Mouse (Mus musculus) ovary, adult 18-20 months (tissue): ENCODE data around the gene Rapgef5.

ENCODE experiments used
- DNase-seq: peaks from one replicate; pipeline ENCODE4 v3.0.0; 2022; ENCODE audit warnings: low spot score, mixed read lengths

Rapgef5 gene

DNA sequence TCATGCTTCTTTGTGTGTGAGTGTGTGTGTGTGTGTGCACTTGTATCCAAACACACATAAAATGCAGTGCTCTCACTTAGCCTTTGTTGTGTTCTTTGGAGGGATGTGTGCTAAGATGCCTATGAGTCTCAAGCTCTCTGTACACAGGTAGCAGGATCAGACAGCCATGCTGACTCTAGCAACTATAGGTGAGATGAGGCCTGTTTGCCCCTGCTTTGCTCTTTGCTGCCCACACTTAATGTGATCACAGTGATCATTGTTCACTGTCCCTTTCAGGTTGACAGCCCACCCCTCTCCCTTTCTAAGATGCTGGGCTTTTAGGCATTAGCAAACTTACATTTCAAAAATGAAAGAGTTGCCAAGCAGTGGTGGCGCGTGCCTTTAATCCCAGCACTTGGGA is 158.2 kb downstream of the Rapgef5 start:
- no peak for DNase-seq

DNA sequence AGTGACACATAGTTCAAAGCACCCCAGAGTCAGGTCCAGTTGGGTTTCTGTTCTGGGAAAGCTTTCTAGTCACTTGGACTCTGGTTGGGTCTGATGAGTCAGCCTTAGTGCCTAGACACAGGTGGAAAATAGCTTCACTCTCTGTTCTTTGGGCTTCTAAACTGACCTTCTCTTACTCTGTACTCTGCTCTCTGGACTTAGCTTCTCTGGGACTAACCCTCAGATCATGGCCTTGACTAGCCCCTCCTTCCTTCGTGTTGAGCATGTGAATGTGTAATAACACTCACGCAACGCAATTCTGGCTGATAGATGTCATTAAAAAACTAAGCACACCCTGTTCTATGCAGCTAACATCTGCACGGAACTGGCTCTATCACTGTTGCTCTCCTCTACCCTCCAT is 160.0 kb downstream of the Rapgef5 start:
- no peak for DNase-seq

DNA sequence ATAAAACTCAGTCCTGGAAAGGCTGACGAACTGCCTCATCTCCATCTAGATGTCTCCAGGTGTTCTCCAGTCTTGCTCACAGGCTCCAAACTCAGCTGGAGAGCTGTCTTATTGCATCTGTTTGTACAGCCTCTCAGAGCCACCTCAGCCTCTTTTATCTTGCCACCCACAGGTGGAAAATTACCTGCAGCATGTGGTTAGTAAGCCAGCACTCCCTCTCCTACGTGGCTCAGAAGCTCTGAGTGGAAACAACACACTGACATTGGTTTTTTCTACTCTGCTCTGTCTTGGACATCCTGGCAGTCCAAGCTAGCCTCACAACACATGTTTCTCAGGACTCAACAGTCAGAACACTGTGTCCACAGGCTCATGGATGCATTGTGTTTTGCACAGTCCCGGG is 162.6 kb downstream of the Rapgef5 start:
- no peak for DNase-seq

DNA sequence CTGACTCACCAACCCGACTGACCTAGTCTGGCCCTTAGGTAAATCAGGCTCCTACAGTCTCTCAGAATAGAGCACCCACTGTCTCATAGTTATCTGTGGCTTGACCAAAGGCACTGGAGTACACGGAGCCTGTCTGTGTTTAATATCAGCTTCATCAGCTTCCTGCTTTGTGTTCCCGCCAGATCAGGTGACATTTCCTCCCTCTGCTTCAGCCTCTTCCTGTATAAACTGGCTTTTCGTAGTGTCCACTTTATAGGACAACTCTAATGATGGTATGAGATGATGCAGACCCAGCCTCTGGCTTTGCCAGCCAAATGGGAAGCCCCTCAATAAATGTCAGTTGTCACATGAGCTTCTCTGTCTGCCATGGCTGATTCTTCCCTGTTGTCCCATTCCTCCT is 163.5 kb downstream of the Rapgef5 start:
- DNase-seq = no peak

DNA sequence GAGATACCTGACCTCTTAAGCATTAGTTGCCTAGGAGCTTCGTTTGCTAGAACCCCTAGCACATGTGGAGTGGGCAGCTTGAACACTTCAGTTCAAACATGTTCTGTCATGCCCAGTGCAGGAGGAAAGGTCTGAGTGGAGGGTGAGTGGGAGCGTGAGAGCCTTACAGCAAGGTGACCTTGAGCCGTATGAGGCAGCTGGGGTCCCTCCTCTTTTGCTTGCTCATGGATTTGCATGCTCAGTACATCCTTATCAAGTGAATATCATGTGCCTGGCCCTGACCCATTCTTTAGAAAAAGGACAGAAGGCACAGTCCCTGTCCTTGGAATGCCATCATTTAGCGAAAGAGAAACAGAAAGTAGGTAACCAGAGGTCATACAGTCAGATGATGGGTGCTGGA is 165.0 kb downstream of the Rapgef5 start:
- peak; percentile 25 for DNase-seq

DNA sequence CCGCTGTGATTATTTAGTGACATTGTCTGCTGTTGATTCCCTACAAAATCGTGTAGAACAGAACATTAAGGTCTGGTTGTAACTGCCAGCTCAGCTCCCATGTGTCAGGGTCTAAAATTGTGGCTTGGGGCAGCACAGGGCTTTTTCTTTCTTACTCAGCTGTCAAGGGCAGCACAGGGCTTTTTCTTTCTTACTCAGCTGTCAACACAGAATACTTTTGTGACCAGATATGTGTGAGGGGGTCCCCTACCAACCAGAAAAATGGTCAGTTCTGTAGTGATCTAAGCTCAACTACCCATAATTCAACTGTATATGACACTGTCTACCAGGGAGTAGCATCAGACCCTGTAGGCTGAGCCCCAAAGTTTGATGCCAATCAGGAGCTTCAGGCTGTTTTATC is 167.1 kb downstream of the Rapgef5 start:
- DNase-seq = no peak

DNA sequence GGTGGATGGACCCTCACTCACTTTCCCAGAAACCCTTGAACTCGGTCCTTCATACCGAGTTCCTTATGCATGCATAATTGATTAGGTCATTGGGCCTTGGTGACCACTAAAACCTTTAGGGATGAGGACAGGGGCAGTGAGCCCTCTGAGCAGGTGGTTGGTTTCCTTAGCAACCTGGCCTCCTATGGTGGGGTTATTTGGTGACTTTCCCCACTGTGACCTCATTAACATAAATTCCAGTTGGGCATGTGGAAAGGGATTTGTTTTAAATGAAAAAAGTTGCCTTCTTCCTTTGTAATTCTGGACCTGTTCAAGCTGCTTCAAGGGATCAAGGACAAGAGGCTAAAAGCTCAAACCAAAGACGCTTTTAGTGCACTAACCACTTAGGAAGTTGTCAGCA is 167.7 kb downstream of the Rapgef5 start:
- no peak for DNase-seq

DNA sequence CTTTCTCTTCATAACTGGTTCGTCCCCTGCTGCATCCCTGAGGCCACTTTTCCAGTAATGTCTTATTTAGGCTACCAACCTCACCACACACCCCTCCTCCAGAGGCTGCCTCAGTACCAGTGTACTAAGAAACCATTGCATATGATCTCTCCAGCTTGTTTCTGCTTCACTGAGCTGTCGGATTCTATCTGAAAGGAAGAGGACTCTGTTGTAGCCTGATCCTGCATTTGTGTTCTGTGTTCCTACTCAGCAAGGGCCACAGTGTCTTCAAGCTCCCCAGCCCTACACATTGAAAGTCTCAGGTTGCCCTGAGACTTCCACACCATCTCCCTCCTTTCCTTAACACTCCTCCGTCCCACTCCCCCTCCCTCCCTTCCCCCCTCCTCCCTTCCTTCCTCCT is 168.5 kb downstream of the Rapgef5 start:
- no peak for DNase-seq

DNA sequence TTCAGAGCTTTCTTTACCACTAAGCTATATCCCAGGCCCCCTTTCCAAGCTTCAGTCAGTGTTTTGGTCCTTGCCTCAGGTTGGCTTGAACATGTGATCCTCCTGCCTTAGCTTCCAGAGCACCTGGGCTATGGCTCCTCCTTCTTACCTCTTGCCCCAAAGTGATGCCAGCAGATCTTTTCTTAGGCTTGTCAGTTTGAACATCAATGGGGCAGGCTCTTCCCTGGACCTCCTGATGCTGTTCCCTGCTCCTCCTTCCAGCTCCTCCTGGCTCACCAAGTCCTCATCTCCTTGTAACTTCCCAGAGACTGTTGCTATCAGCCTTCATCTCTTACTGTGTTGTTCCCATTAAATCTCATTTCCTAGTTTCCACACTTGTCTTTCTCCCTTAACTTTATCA is 169.1 kb downstream of the Rapgef5 start:
- no peak for DNase-seq

DNA sequence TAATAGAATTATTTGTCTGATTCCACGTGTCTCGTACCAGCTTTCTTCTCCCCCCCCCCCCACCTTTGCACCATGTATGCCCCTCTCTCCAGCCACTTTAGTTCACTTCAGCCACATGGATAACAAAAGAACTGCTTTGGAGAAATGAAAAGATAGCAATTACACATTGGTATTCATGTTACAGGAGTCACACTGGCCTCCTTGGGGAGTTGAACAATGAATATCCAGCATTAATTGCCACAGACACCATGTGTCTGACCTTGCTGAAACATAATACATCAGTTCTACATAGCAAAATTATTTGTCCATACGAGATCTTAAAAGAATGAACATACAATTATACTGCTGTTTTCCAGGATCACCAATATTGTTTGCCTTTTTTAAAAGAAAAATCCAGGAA is 170.5 kb downstream of the Rapgef5 start:
- DNase-seq = no peak

DNA sequence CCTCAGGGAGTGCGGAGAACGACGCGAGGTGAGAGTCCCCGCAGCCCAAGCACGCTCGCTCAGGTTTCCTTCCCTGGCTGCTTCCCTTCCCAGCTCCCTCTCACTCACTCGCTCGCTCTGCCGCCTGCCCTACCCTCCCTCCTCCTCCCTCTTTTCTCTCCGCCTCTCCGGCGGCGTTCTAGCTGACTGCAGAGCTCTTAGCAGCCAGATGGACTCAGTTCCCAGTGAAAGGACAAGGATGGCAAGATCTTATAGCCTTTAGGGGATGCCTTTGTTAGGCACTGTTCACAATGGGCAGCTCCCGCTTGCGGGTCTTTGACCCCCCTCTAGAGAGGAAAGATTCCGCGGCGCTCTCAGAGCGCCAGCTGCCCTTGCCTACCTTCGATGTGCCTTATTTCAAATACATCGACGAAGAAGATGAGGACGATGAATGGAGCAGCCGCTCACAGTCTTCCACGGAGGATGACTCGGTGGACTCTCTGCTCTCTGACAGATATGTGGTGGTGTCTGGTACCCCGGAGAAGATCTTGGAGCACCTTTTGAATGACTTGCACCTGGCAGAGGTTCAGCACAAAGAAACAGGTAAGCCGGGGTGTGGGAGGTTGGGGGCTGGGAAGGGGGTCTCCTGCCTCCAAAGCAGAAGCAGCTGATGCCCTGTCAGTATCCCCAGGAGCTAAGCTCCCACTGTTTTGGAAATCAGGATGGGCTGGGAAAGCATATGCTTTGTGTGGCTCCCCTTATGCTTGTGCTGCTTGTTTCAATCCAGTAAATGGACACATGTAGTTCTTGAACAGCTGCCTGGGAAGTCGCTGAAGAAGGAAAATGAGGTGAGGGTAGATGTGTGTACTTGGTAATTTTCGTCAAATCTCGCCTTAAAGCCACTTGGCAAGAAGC is 172.6 kb downstream of the Rapgef5 start:
- DNase-seq = no peak

DNA sequence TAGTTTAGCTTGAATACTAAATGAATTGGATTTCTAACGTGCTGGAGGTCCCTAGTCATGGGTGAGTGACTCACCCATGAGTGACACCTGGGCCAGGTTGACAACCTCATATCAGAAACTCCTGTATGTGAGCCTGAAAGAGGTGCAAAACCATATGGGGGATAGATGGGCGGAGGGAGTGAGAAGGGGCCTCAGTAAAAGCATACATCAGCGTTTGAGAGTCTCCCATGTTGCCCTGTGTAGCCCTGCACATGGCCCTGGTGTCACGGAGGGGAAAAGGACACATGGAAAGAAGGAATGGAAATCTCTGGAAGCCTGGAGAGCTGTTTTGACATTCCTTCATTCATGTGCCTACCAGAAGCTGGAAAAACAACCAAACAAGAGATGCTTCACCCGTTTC is 175.1 kb downstream of the Rapgef5 start:
- no peak for DNase-seq

DNA sequence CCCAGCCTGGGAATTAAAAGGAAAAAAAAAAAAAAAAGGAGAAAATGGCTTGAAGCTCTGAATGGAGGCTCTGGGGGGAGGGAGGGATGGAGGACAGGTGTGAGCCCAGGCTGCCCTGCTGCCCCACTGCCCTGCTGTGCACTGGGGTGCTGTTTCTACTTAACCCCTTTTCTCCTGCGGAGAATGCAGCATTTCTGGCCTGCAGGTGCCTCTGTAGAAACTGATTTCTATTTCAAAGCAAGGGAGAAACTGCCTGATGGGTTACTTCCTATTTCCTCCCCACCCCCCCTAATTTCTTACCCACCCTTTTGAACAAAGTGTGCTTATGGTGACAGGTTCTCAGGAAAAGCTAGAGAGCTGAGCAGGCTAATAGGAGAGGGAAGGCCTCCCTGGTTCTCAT is 176.5 kb downstream of the Rapgef5 start:
- no peak for DNase-seq

DNA sequence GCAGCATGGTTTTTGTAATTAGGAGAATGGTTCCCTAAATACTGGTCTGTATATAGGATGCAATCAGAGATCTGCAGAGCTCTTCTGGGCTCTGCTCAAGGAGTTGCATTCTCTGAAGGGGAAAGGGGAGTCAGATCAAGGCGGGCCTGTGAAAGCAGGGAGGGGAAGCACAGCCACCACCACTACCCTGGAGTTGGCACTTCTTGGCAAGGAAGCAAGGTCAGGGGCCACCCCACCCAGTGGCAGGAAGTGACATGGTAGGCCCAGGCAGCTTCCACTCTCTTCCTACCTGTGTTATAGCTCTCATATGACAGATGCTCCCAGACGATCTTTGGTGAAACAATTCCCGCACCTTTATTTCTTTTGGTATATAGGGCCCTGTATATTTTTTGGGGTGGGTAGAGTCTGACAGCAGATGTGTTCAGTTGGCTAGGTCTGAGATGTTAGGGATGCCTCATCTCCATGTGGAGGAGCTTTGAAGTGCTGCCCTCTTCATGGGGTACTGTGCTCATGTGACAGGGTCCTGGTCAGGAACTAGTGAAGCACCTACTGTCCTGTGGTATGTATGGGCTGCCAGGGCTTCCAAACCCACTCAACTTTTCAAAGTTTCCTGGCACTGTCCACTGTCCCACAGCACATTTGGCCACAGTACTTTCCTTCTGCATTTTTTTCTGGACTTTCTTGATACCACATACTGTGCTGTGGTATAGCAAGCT is 183.8 kb downstream of the Rapgef5 start:
- no peak for DNase-seq

DNA sequence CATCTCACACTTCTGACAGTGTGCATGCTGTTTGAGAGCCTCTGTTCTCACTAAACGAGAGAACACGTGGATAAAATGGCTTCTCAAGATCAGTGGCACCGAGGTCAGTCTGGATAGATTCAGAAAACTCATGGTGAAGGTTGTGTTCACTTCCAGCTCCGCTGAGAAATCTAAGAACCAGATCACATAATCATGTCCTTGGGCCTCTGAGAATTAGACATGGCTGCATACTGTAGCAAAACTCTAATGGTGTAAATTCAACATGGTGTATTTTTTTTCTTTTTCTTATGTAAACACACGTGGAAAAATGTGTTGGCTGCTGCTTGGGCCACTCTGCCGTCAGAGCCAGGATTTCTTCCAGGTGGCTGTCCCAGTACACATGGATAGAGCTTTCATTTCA is 184.6 kb downstream of the Rapgef5 start:
- DNase-seq = no peak

DNA sequence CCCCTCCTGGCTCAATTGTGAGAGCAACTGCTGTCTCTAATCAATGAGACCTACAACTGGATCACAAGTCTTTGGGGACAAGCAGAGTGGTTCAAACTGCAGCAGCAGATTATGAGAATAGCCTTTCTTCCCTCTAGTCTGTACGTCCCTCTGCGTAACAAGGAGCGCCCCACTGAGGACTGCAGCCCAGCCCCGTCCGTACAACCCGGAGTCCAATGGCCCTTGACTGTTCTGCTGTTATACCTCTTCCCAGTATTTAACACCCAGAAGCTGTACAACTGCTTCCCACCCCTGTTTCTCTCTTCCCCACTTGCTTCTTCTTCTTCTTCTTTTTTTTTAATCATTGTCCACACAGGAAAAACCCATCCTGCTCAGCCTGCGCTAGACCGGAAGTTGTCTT is 186.0 kb downstream of the Rapgef5 start:
- DNase-seq = no peak

DNA sequence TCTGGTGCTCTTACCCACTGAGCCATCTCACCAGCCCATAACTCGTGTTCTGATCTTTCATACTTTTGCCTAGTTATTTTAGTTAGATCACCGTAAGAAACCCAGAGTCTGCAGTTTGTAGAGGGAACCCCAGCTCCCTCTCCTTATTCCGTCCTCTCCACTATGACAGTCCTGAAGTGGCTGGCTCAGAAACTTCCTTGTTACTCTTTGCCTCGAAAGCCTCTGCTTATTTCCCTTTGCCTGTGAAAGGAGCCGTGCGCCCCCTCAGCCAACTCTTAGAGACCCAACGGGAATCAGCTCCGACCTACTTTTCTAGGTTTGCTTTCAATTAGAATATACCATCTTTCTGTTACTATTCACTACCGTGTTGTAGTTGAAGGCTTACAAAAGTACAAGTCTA is 186.6 kb downstream of the Rapgef5 start:
- DNase-seq = no peak

DNA sequence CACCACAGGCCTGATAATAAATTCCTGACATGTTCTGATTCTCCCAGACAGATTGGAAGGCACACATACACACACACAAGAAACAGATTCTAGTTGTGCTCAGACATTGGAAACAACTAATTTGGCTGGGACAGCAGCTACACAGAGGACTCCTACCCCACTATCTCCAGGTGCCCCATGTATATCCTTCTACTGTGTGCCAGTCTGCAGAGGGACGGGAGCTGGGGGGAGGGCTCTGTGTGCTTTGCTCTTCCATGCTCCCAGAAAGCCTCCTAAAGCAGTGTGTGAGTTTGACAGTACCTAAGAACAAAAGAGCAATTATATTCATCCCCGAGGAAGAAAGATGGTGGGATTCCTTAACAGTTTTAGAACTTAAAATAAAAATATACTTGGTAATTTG is 187.1 kb downstream of the Rapgef5 start:
- no peak for DNase-seq

DNA sequence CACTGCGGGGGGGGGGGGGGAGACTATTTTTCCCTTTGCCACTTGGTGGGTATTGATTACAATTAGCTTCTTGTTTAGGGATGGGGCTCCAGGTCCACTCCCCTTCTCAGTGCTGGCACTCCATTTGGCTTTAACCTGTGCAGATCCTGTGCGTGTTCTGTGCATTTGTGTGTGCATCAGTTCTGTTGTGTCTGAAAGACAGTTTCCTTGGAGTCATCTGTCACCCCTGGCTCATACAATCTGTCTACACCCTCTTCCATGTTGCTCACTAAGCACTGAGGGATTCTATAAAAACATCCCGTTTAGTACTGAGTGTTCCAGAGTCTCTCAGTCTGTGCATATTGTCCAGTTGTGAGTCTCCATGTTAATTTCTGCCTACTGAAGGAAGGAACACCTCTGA is 189.0 kb downstream of the Rapgef5 start:
- no peak for DNase-seq

DNA sequence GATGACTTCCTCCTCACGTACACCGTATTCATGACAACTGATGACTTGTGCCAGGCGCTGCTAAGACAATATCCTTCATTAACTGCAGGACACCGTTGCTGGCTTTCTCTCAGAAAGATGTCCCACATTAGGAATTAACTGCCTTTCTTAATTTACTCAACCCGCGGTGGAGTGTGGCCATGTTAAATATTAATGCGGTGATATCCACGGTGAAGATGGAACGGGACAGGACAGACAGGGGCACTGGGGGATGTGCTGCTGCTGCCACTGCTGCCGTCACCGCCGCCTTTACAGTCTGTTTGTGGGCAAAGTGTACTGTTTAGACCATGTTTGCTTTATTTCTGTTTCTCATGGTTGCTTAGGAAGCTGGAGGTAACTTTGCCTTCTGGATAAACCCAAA is 193.0 kb downstream of the Rapgef5 start:
- DNase-seq = no peak

DNA sequence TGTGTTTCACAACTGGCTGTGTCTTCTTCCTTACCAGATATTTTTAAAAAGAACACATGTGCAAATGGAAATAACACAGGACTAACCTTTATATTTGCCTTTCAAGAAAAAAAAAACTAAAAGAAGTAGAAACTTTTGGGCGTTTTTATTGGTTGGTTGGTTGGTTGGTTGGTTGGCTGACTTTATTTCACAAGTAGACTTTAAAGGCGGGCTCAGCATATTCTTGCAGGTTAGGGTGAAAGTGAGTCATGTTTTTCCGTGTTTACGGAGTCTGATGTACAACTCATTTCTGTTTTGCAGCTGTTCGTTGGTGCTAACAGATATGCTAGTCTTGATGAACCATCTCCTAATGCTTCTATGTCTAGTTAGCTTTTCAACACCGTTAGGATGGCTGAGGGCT is 196.2 kb downstream of the Rapgef5 start:
- DNase-seq = no peak

DNA sequence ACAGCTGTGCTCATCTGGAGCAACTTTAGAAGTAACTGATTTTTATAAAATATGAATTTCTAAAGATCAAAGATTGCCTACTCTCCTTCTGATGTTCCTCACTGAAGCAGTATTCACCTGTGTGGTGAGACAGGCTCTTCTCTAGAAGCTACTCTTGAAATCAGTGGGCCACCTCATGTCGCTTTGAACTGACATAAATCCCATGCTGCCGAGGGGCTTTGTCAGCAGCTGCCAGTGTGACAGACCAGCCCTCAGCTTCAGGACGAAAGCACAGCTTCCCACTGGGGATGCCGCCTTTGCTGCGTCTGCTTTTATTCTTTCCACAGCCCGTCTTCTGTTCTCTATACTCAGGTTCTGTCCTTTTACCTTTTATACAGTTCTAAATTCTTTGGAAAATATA is 197.3 kb downstream of the Rapgef5 start:
- no peak for DNase-seq
